Mouse (Mus musculus): ENCODE measurements at regions not wholly inside any gene's neighbourhood (a gene's known extent, or its start where the extent isn't known, plus 50 kb on each side); places are given as distances from the start of the nearest gene placed in this dataset.

DNA sequence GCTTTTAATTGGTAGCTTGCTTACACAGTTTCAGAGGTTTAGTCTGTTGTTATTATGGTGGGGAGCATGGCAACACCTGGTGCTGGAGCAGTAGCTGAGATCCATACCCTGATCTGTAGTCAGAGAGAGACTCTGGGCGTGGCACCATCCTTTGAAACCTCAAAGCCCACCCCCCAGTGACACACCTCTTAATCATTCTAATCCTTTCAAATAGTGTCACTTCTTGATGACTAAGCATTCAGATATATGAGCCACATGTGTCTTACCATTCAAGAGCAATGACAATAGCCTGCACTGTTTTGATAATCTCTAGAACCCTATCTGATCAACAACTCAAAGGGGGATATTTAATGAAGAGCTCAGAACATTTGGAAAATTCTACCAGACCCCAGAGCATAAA, 57.6 kb upstream of the Mroh9 start:
- TF ChIP-seq CTCF (IDR thresholded peaks at IDR 0.05; ENCODE audit: borderline replicate concordance, insufficient read depth, low read depth, low read length) = no peak
- TF ChIP-seq POLR2A (IDR thresholded peaks at IDR 0.05; ENCODE audit: borderline replicate concordance, insufficient read depth, low read length) = no peak
